Mouse (Mus musculus) liver, embryonic 14.5 days (tissue): ENCODE data around the gene Minos1.

ENCODE experiments used
- CTCF ChIP-seq: IDR thresholded peaks from 2 replicates; pipeline ENCODE4 v1.5.1; 2016; ENCODE audit warnings: antibody characterized with exemption, low read depth, control low read depth
- EP300 ChIP-seq: IDR thresholded peaks from 2 replicates; pipeline ENCODE4 v1.6.1; 2016; ENCODE audit warnings: antibody characterized with exemption, low read depth

DNA sequence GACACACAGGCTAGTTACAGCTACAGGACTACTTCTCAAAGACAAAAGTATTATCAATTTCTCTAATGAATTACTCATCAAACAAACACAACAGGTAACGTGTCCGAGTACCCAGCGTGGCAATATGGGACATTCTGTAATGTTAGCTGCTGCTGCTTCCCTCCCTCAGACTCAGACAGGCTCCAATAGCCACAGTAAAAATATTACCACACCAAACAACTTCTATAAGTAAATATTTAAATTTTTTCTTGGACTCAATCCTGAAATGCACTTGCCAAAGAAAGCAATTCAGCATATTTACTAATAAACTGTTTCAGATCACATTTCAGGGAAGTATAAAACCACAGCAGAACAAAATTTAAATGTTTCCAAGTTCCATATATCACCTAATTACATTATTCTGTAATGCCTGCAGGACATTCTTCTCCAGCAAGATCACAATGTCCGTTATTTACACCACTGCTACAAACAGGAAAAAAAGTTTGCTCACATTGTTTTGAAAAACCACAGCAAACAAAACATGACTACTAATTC, 10.6 kb downstream of the Minos1 start:
- TF ChIP-seq CTCF (no peak), EP300 (no peak)
